ENCODE assay signal across 38 mouse cellular contexts in genomic region chr6:128789115-128789514, GRCm38 (mm10). TPM values are rescaled to one million over a fixed set of nuclear protein-coding genes. Genes with fewer than 3 reads are reported as not detected.
"Had no signal": no experiment of that assay in that cellular context is flagged by ENCODE, and none has a peak within 500 bp of the region (broad histone marks: within the 10 kb centered on the region; RNA-seq: fewer than 3 reads in every experiment).

Klrb1c (minus strand) TSS chr6:128789215.

- H3K4me1 ChIP-seq: limb, embryonic 12.5 days; limb, embryonic 15.5 days; lung, embryonic 15.5 days; midbrain, embryonic 10.5 days; midbrain, embryonic 12.5 days; midbrain, embryonic 13.5 days; midbrain, embryonic 15.5 days; neural tube, embryonic 12.5 days had no signal

- ATAC-seq: liver, embryonic 12.5 days; liver, postnatal 0 days; lung, postnatal 0 days; midbrain, embryonic 13.5 days; midbrain, embryonic 15.5 days; midbrain, embryonic 16.5 days had no signal

- H3K36me3 ChIP-seq: limb, embryonic 12.5 days; limb, embryonic 13.5 days; limb, embryonic 15.5 days; liver, embryonic 12.5 days; liver, embryonic 13.5 days; liver, embryonic 15.5 days; lung, embryonic 15.5 days; midbrain, embryonic 10.5 days; midbrain, embryonic 12.5 days; midbrain, embryonic 13.5 days; midbrain, embryonic 15.5 days; neural tube, embryonic 12.5 days had no signal

- DNase-seq: left cerebral cortex, postnatal 4 days; liver; liver, embryonic 13.5 days; liver, postnatal 0 days; lung, adult 18-20 months; lung, adult 2 months; lung, embryonic 14.5 days; lung, postnatal 10 days; lung, postnatal 14 days; lung, postnatal 36 days; lung, postnatal 4 days; midbrain, embryonic 14.5 days had no signal

- H3K27me3 ChIP-seq: limb, embryonic 12.5 days; limb, embryonic 13.5 days; limb, embryonic 15.5 days; liver, embryonic 12.5 days; liver, embryonic 13.5 days; liver, embryonic 15.5 days; lung, embryonic 15.5 days; megakaryocyte, embryonic 14.5 days; midbrain, embryonic 12.5 days; midbrain, embryonic 13.5 days; midbrain, embryonic 15.5 days; neural tube, embryonic 12.5 days had no signal

- H3K27ac ChIP-seq: left cerebral cortex, adult 2 months; limb, embryonic 12.5 days; limb, embryonic 13.5 days; limb, embryonic 15.5 days; liver, embryonic 12.5 days; liver, embryonic 13.5 days; liver, embryonic 14.5 days; liver, embryonic 15.5 days; lung, embryonic 15.5 days; macrophage; midbrain, embryonic 10.5 days; midbrain, embryonic 12.5 days; midbrain, embryonic 13.5 days; midbrain, embryonic 15.5 days; neural tube, embryonic 12.5 days had no signal

- H3K9ac ChIP-seq: limb, embryonic 12.5 days; limb, embryonic 13.5 days; limb, embryonic 15.5 days; liver, embryonic 12.5 days; liver, embryonic 13.5 days; liver, embryonic 14.5 days; liver, embryonic 15.5 days; liver, postnatal 0 days; lung, embryonic 14.5 days; lung, embryonic 15.5 days; midbrain, embryonic 12.5 days; midbrain, embryonic 13.5 days; midbrain, embryonic 15.5 days; neural tube, embryonic 12.5 days had no signal

- H3K4me2 ChIP-seq: limb, embryonic 12.5 days; limb, embryonic 13.5 days; limb, embryonic 15.5 days; liver, embryonic 11.5 days; liver, embryonic 12.5 days; liver, embryonic 13.5 days; liver, embryonic 15.5 days; lung, embryonic 14.5 days; lung, embryonic 15.5 days; midbrain, embryonic 11.5 days; midbrain, embryonic 12.5 days; midbrain, embryonic 13.5 days; midbrain, embryonic 15.5 days; neural tube, embryonic 12.5 days had no signal

- H3K9me3 ChIP-seq: limb, embryonic 12.5 days; limb, embryonic 13.5 days; limb, embryonic 15.5 days; liver, embryonic 12.5 days; liver, embryonic 13.5 days; liver, embryonic 15.5 days; lung, embryonic 15.5 days; megakaryocyte, embryonic 14.5 days; midbrain, embryonic 10.5 days; midbrain, embryonic 12.5 days; midbrain, embryonic 13.5 days; midbrain, embryonic 15.5 days; neural tube, embryonic 12.5 days had no signal

- H3K4me3 ChIP-seq: left cerebral cortex, adult 2 months; limb, embryonic 12.5 days; limb, embryonic 13.5 days; limb, embryonic 15.5 days; liver, embryonic 12.5 days; liver, embryonic 13.5 days; liver, embryonic 15.5 days; lung, embryonic 15.5 days; megakaryocyte, embryonic 14.5 days; midbrain, embryonic 10.5 days; midbrain, embryonic 12.5 days; midbrain, embryonic 13.5 days; midbrain, embryonic 15.5 days; myocyte; neural tube, embryonic 12.5 days had no signal

RNA-seq across cellular contexts. Expression of gene Klrb1c, which starts in this region (rescaled TPM):
- total RNA-seq: left cerebral cortex, adult 2 months; left cerebral cortex, postnatal 10 days; left cerebral cortex, postnatal 14 days; left cerebral cortex, postnatal 25 days; left cerebral cortex, postnatal 36 days; left cerebral cortex, postnatal 4 days had no signal
- polyA plus RNA-seq: limb, embryonic 11.5 days; limb, embryonic 12.5 days; limb, embryonic 15.5 days; liver, embryonic 11.5 days; midbrain, embryonic 10.5 days; midbrain, embryonic 11.5 days; midbrain, embryonic 12.5 days; midbrain, embryonic 13.5 days; midbrain, embryonic 14.5 days; midbrain, embryonic 16.5 days; myocyte; neural tube, embryonic 11.5 days; neural tube, embryonic 12.5 days had no signal
